Mouse (Mus musculus) lung, postnatal 0 days (tissue): Measurements from ENCODE around the gene Greb1. TPM values are rescaled to one million over a fixed set of nuclear protein-coding genes. Genes with fewer than 3 reads are reported as not detected.
A peak's percentile ranks its signal among the peaks of the same experiment; 100 is the strongest.

Experiments used
- ATAC-seq: fragments of 200-750 bp; cut with Nextera tagmentation; 2 replicates; pipeline ENCODE4 v1.8.0; 2017; ENCODE audit warnings: moderate library complexity
- DNase-seq: peaks from one replicate; pipeline ENCODE4 v3.0.0-alpha.2; 2016; ENCODE audit warnings: low spot score
- H3K27ac ChIP-seq: fragments of 300-500 bp; sonication (generic); 2 replicates; pipeline ENCODE4 v1.5.1; 2014; ENCODE audit warnings: antibody characterized with exemption, mild to moderate bottlenecking, low read length, mixed read lengths
- H3K27me3 ChIP-seq: fragments of 300-500 bp; sonication (generic); replicated peaks from 2 replicates; pipeline ENCODE4 v1.6.1; 2014; ENCODE audit warnings: low read length, mixed read lengths; ENCODE audit not compliant: insufficient read depth
- H3K36me3 ChIP-seq: fragments of 300-500 bp; sonication (generic); 2 replicates; pipeline ENCODE4 v1.6.1; 2014; ENCODE audit warnings: low read length, mixed read lengths; ENCODE audit not compliant: insufficient read depth
- H3K4me1 ChIP-seq: fragments of 300-500 bp; sonication (generic); 2 replicates; pipeline ENCODE4 v1.6.1; 2014; ENCODE audit warnings: antibody characterized with exemption, low read depth, low read length, mixed read lengths; ENCODE audit not compliant: insufficient read depth
- H3K4me2 ChIP-seq: fragments of 300-500 bp; sonication (generic); replicated peaks from 2 replicates; pipeline ENCODE4 v1.6.1; 2014; ENCODE audit warnings: low read depth, mild to moderate bottlenecking, low read length, moderate library complexity, mixed read lengths
- H3K4me3 ChIP-seq: fragments of 300-500 bp; sonication (generic); 2 replicates; pipeline ENCODE4 v1.5.1; 2014; ENCODE audit warnings: low read depth, low read length
- H3K9ac ChIP-seq: fragments of 300-500 bp; sonication (generic); replicated peaks from 2 replicates; pipeline ENCODE4 v1.6.1; 2014; ENCODE audit warnings: low read depth, mild to moderate bottlenecking
- H3K9me3 ChIP-seq: fragments of 300-500 bp; sonication (generic); 2 replicates; pipeline ENCODE4 v1.6.1; 2016; ENCODE audit warnings: low read length, mixed read lengths
- CTCF ChIP-seq: IDR thresholded peaks from 2 replicates; pipeline ENCODE4 v1.5.1; 2016; ENCODE audit warnings: antibody characterized with exemption, mild to moderate bottlenecking
- EP300 ChIP-seq: IDR thresholded peaks from 2 replicates; pipeline ENCODE4 v1.6.1; 2016; ENCODE audit warnings: antibody characterized with exemption, mild to moderate bottlenecking, control low read depth
- WGBS: fragments of 180-500 bp; shearing (Covaris S2); extraction: QIAGEN DNeasy Blood & Tissue Kit; methylation state at CpG from one replicate; pipeline ENCODE4 v1.1.7; 2014; 5-methylcytosine and 5-hydroxymethylcytosine counted together
- polyA plus RNA-seq: library from polyadenylated mRNA; unstranded; fragments of >200 nt; fragmentation: Nextera tagmentation; extraction: Ambion mirVana; gene quantifications from 2 replicates; pipeline ENCODE4 v1.2.1, GENCODE M21; 2015

Gene Greb1
- polyA plus RNA-seq, 1 experiment from 2014 or later = 1.1 TPM

DNA sequence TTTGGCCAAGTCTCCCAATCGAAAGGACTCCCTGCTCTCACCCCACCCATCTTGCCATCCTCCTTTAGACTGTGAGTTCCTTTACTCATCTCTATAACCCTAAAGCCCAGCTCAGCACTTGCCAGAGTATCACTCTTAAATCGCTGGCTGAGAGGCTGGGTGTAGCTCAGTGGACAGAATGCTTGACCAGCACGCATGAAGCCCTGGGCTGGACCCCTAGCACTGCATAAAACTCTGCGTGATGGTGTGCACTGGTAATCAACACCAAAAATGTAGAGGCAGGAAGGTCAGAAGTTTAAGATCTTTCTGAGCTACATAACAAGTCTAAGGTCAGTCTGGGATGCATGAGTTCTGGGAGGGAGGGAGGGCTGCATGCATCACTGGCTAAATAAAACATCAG is 26.1 kb downstream of the Greb1 start:
- no peak overlapping the region for H3K9ac ChIP-seq
- H3K27me3 ChIP-seq = no peaks in the 10 kb centered on the region
- H3K4me3 ChIP-seq = no peak overlapping the region
- WGBS = 86% methylated on average over 4 of the region's 4 CpGs
- TF ChIP-seq EP300 = no peak
- ATAC-seq (no peak), DNase-seq (no peak)
- no peaks in the 10 kb centered on the region for H3K9me3 ChIP-seq
- no peaks in the 10 kb centered on the region for H3K4me1 ChIP-seq
- H3K36me3 ChIP-seq = no peaks in the 10 kb centered on the region
- no peak overlapping the region for H3K4me2 ChIP-seq
- H3K27ac ChIP-seq = no peak overlapping the region

DNA sequence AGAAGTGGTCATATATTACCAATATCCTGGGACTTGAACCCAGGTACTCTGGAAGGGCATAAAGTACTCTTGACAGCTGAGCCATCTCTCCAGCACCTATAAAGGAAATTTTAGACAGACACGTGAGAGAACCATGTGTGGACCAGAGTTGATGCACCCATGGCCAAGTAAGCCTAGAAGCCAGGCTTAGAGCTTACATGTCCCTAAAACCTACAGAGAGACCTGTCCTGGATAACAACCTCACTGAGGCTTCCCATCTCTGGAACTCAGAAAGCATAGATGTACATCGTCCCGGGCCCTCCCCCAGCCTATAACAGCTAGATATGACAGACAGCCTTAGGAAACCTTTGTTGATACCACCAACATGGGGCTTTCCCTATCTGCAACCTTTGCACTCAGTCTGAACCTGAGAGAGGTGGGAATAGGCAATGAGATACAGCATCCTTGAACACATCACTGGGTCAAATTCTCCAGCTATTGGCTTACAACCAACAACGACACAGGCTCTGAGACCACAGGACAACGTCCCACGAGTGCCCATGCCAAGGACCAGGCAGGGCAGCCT is 31.0 kb downstream of the Greb1 start:
- WGBS = 80% methylated on average over 6 of the region's 6 CpGs
- no peak overlapping the region for H3K4me2 ChIP-seq
- TF ChIP-seq CTCF (no peak), EP300 (no peak)
- no peak overlapping the region for H3K4me3 ChIP-seq
- no peaks in the 10 kb centered on the region for H3K27me3 ChIP-seq
- no peak overlapping the region for H3K27ac ChIP-seq
- no peak overlapping the region for H3K9ac ChIP-seq
- ATAC-seq = no peak
- no peaks in the 10 kb centered on the region for H3K9me3 ChIP-seq
- H3K4me1 ChIP-seq = no peaks in the 10 kb centered on the region
- no peaks in the 10 kb centered on the region for H3K36me3 ChIP-seq
- no peak for DNase-seq

DNA sequence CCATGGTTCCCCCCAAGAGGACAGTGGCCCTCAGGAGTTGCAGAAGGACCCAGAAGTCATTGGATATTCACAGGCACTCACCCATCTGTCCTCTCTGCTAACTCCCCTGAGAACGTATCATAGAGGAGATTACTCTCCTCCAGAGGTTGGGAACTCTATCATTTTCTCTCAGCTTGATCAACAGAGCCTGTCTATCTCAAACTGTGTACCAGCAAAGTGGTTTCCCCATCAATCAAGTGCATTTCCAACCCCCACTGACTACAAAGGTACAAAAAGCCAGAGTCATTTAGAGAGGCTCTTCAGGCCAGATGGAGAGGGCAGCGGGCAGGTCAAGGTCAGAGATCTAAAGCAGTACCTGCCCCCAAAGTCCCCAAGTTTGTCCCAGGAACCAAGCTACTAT is 32.0 kb downstream of the Greb1 start:
- no peaks in the 10 kb centered on the region for H3K36me3 ChIP-seq
- DNase-seq = no peak
- H3K9ac ChIP-seq = no peak overlapping the region
- no peaks in the 10 kb centered on the region for H3K9me3 ChIP-seq
- TF ChIP-seq EP300 = no peak
- no peak for TF ChIP-seq CTCF
- no peaks in the 10 kb centered on the region for H3K4me1 ChIP-seq
- H3K27ac ChIP-seq = no peak overlapping the region
- ATAC-seq = no peak
- no peak overlapping the region for H3K4me3 ChIP-seq
- WGBS = 54% methylated on average over 2 of the region's 2 CpGs
- H3K27me3 ChIP-seq = no peaks in the 10 kb centered on the region
- H3K4me2 ChIP-seq = no peak overlapping the region

DNA sequence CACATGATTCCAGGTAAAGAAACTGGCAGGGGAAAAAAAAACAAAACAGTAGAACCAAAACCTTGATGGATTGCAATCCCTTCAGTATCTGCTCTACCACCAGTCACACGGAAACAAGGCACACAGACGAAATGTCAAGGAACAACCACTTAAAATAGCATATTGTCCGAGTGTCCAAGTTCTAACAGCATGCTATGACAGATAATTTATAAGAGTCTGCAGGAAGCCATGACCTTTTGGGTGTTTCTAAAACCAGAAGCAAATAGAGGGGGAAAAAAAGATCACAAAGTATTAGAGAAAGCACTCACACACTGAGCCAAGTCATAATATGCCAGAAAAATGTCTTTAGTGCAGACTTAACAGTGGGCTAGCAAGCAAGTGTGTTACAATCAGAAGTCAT is 32.4 kb downstream of the Greb1 start:
- Histone ChIP-seq H3K4me3 (no peak overlapping the region), H3K4me2 (no peak overlapping the region), H3K4me1 (no peaks in the 10 kb centered on the region), H3K9me3 (no peaks in the 10 kb centered on the region), H3K9ac (no peak overlapping the region), H3K36me3 (no peaks in the 10 kb centered on the region), H3K27ac (no peak overlapping the region), H3K27me3 (no peaks in the 10 kb centered on the region)
- 13% methylated on average over 3 of the region's 3 CpGs for WGBS
- TF ChIP-seq CTCF (no peak), EP300 (no peak)
- peak; percentile 22 for DNase-seq
- ATAC-seq = no peak

DNA sequence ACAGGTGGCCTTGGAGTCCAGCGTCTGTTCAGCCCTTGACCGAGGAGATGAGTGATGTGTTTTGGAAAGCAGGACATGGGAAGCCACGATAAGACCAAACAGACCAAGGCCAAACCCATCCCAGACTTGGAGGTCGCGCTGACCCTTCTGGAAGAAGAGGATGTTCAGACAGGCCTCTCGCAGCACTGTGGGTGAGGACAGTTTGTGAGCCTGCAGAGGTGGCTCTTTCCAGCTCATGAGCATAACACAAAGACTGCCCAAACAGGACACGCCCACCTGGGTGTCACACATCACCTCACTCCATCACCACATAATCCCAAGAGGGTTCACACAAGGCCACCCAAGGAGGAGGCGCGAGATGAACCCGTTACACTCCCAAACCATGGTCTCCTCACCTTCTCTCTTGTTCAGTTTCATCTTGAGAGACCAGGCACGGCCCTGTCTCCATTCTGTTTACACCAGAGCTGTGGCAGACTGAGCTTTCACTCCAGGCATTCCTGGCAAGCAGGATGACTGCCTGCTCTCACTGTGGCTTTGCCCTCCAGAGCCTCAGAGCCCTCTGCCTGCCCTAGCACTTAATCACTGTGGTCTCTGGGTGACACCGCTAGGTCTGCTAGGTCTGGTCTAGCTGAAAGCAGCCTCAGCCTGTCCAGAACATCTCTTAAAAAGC is 35.8 kb downstream of the Greb1 start:
- DNase-seq = no peak
- no peak overlapping the region for H3K9ac ChIP-seq
- H3K4me2 ChIP-seq = no peak overlapping the region
- no peaks in the 10 kb centered on the region for H3K27me3 ChIP-seq
- H3K36me3 ChIP-seq = no peaks in the 10 kb centered on the region
- H3K4me1 ChIP-seq = no peaks in the 10 kb centered on the region
- H3K9me3 ChIP-seq = no peaks in the 10 kb centered on the region
- H3K27ac ChIP-seq = no peak overlapping the region
- H3K4me3 ChIP-seq = no peak overlapping the region
- TF ChIP-seq EP300 (no peak), CTCF (no peak)
- WGBS = 57% methylated on average over 12 of the region's 12 CpGs
- no peak for ATAC-seq

DNA sequence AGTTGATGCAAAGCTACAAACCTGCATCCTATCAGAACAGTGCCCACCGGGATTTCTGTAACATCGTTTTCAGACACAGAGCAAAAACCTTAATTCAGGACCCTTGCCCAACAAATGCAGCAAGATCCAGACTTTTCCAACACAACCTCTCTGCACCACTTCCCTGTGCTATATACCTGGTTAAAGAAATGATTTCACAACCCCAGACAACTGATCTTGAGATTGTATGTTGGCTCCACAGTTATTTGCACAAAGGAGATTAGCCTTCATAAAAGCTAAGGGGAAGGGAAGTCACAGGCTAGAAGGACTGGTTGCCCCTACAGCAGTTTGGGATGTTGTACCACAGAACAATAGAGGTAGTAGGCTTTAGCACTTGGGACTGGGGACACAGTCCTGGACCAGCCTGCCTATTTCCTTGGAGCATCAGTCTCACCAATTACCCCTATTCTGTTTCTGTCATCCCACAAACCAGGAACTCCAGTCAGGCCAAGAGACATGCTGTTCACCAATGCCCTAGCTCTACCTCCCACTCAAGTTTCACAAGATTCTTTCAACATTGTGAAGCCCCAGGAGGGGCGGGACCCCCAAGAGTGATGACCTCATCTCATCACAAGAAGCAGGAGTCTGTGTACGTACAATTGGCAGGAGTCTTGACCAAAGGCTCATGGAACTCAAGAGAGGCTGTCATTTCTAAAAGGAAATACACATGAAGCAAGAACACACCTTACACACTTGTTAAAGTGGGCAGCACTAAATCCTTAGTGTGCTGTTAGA is 36.9 kb downstream of the Greb1 start:
- TF ChIP-seq EP300 (no peak), CTCF (no peak)
- H3K4me2 ChIP-seq = no peak overlapping the region
- 65% methylated on average over 4 of the region's 4 CpGs for WGBS
- H3K4me3 ChIP-seq = no peak overlapping the region
- H3K4me1 ChIP-seq = no peaks in the 10 kb centered on the region
- no peak overlapping the region for H3K9ac ChIP-seq
- no peaks in the 10 kb centered on the region for H3K36me3 ChIP-seq
- no peaks in the 10 kb centered on the region for H3K27me3 ChIP-seq
- DNase-seq (peak; percentile 42), ATAC-seq (peak; percentile 76)
- H3K27ac ChIP-seq = no peak overlapping the region
- no peaks in the 10 kb centered on the region for H3K9me3 ChIP-seq
